Mouse (Mus musculus): ENCODE measurements around the gene Shc4. TPM values are rescaled to one million over a fixed set of nuclear protein-coding genes. Genes with fewer than 3 reads are reported as not detected.

Gene Shc4
- polyA plus RNA-seq, 1 experiment from 2014 or later, result 3.0 TPM

DNA sequence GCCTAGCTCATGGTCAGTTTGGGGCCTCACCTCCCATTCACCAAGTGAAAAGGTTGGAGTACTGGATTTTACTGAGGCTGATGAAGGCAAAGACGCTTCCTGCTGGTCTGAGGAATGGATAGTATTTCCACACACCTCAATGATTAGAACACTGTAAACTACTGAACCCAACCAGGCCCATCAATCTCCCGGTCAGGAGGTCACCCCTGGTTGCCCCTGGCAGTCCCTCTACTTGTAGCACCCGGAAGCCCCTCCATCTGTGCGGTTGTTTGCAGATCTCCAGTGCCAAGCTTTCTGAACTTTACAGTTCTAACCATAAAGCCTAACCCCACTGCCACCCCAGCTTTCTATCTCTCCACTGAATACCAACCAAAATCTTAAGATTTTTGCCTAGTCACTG, 62.8 kb downstream of the Shc4 start:
- Histone ChIP-seq H3K36me3 (ENCODE audit: control insufficient read depth, insufficient read depth, low read length) (no peaks in the 10 kb centered on the region), H3K4me1 (ENCODE audit: control insufficient read depth, insufficient read depth, low read length) (no peaks in the 10 kb centered on the region), H3K4me3 (ENCODE audit: low read depth, low read length) (no peak overlapping the region; the same call in 1 of the 2 replicates), H3K4me2 (ENCODE audit: low read length) (peak overlapping the region; percentile 48), H3K9ac (ENCODE audit: low read depth, low read length) (peak overlapping the region; percentile 23; the same call in 1 of the 2 replicates), H3K27me3 (ENCODE audit: control insufficient read depth, insufficient read depth, low read depth, low read length) (no peaks in the 10 kb centered on the region), H3K27ac (ENCODE audit: low read length) (no peak overlapping the region), H3K9me3 (replicated peaks; ENCODE audit: control insufficient read depth, low read length, poor library complexity, severe bottlenecking) (no peaks in the 10 kb centered on the region)
- ATAC-seq, result no peak
- WGBS, result 79% methylated on average over 4 of the region's 4 CpGs

GRCm38 (mm10) chr2:125660537-125661130, 63.3 kb downstream of the Shc4 start:
- Histone ChIP-seq H3K4me2 (ENCODE audit: low read length) (peak overlapping the region; percentile 48), H3K36me3 (ENCODE audit: control insufficient read depth, insufficient read depth, low read length) (no peaks in the 10 kb centered on the region), H3K4me1 (ENCODE audit: control insufficient read depth, insufficient read depth, low read length) (no peaks in the 10 kb centered on the region), H3K4me3 (ENCODE audit: low read depth, low read length) (peak overlapping the region; percentile 11), H3K27ac (ENCODE audit: low read length) (no peak overlapping the region), H3K27me3 (ENCODE audit: control insufficient read depth, insufficient read depth, low read depth, low read length) (no peaks in the 10 kb centered on the region), H3K9me3 (replicated peaks; ENCODE audit: control insufficient read depth, low read length, poor library complexity, severe bottlenecking) (no peaks in the 10 kb centered on the region), H3K9ac (ENCODE audit: low read depth, low read length) (peak overlapping the region; percentile 23; the same call in 1 of the 2 replicates)
- 38% methylated on average over 20 of the region's 20 CpGs for WGBS
- ATAC-seq, result peak; percentile 11

GRCm38 (mm10) chr2:125659823-125660536, 64.0 kb downstream of the Shc4 start:
- Histone ChIP-seq H3K9ac (ENCODE audit: low read depth, low read length) (peak overlapping the region; percentile 8; the same call in 1 of the 2 replicates), H3K9me3 (replicated peaks; ENCODE audit: control insufficient read depth, low read length, poor library complexity, severe bottlenecking) (no peaks in the 10 kb centered on the region), H3K36me3 (ENCODE audit: control insufficient read depth, insufficient read depth, low read length) (no peaks in the 10 kb centered on the region), H3K27ac (ENCODE audit: low read length) (no peak overlapping the region), H3K4me3 (ENCODE audit: low read depth, low read length) (peak overlapping the region; percentile 11; the same call in 1 of the 2 replicates), H3K4me1 (ENCODE audit: control insufficient read depth, insufficient read depth, low read length) (no peaks in the 10 kb centered on the region), H3K27me3 (ENCODE audit: control insufficient read depth, insufficient read depth, low read depth, low read length) (no peaks in the 10 kb centered on the region), H3K4me2 (ENCODE audit: low read length) (peak overlapping the region; percentile 48)
- peak; percentile 83 for ATAC-seq
- 18% methylated on average over 10 of the region's 10 CpGs for WGBS

GRCm38 (mm10) chr2:125655391-125655790, 68.6 kb downstream of the Shc4 start:
- no peak overlapping the region for H3K4me3 ChIP-seq (ENCODE audit: low read depth, low read length)
- H3K4me1 ChIP-seq (ENCODE audit: control insufficient read depth, insufficient read depth, low read length), result no peaks in the 10 kb centered on the region
- no peak overlapping the region for H3K27ac ChIP-seq (ENCODE audit: low read length)
- H3K27me3 ChIP-seq (ENCODE audit: control insufficient read depth, insufficient read depth, low read depth, low read length), result no peaks in the 10 kb centered on the region
- no peak overlapping the region for H3K9ac ChIP-seq (ENCODE audit: low read depth, low read length)
- H3K36me3 ChIP-seq (ENCODE audit: control insufficient read depth, insufficient read depth, low read length), result no peaks in the 10 kb centered on the region
- WGBS, result 94% methylated on average over 9 of the region's 9 CpGs
- no peak for ATAC-seq
- H3K9me3 ChIP-seq (replicated peaks; ENCODE audit: control insufficient read depth, low read length, poor library complexity, severe bottlenecking), result no peaks in the 10 kb centered on the region
- no peak overlapping the region for H3K4me2 ChIP-seq (ENCODE audit: low read length)

DNA sequence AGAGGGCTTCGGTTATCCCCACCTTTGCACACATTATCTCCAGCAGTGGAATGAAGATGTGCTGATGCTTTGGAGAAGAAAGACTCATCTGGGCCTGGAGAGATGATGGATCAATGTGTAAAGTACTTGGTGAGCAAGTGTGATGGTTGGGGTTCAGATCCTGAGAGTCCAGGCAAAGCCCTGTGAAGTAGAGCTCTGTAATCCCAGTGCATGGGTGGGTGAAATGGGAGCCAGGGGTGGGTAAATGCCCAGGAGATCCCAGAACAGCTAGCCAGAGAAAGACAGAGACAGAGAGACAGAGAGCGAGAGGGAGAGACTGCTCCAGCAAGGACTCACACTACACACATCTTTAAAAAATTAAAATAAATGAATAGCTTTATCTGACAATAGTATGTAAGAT, 70.7 kb downstream of the Shc4 start:
- Histone ChIP-seq H3K4me2 (ENCODE audit: low read length) (no peak overlapping the region), H3K4me1 (ENCODE audit: control insufficient read depth, insufficient read depth, low read length) (no peaks in the 10 kb centered on the region), H3K36me3 (ENCODE audit: control insufficient read depth, insufficient read depth, low read length) (no peaks in the 10 kb centered on the region), H3K27ac (ENCODE audit: low read length) (no peak overlapping the region), H3K27me3 (ENCODE audit: control insufficient read depth, insufficient read depth, low read depth, low read length) (no peaks in the 10 kb centered on the region), H3K9me3 (replicated peaks; ENCODE audit: control insufficient read depth, low read length, poor library complexity, severe bottlenecking) (no peaks in the 10 kb centered on the region), H3K4me3 (ENCODE audit: low read depth, low read length) (no peak overlapping the region), H3K9ac (ENCODE audit: low read depth, low read length) (no peak overlapping the region)
- WGBS, result 95% methylated on average over 2 of the region's 2 CpGs
- ATAC-seq, result no peak

DNA sequence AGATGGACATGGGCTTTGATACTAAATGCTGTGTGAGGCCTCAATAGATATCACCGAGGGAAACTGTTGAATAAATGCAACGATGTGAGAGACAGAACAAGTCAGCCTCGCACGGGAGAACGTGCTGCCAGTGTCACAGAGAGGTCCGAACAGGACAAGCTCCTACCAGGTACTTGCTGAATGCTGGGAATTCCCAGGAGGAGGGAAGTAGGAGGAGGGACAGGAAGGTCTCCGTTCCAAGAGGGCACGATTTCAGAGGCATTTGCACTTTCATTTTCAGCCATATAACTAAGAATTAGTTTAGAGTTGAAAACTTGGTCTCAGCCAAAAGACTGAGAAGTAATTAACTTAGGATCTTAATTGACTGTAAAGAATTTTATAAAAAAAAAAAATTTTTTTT, 72.4 kb downstream of the Shc4 start:
- WGBS, result 51% methylated on average over 8 of the region's 8 CpGs
- H3K4me3 ChIP-seq (ENCODE audit: low read depth, low read length), result no peak overlapping the region

GRCm38 (mm10) chr2:125650742-125651352, 73.1 kb downstream of the Shc4 start:
- no peaks in the 10 kb centered on the region for H3K27me3 ChIP-seq (ENCODE audit: control insufficient read depth, insufficient read depth, low read depth, low read length)
- H3K4me3 ChIP-seq (ENCODE audit: low read depth, low read length), result no peak overlapping the region
- no peak overlapping the region for H3K27ac ChIP-seq (ENCODE audit: low read length)
- WGBS, result 93% methylated on average over 14 of the region's 14 CpGs
- H3K4me1 ChIP-seq (ENCODE audit: control insufficient read depth, insufficient read depth, low read length), result no peaks in the 10 kb centered on the region
- no peaks in the 10 kb centered on the region for H3K9me3 ChIP-seq (replicated peaks; ENCODE audit: control insufficient read depth, low read length, poor library complexity, severe bottlenecking)
- no peak for ATAC-seq
- no peak overlapping the region for H3K9ac ChIP-seq (ENCODE audit: low read depth, low read length)
- H3K36me3 ChIP-seq (ENCODE audit: control insufficient read depth, insufficient read depth, low read length), result no peaks in the 10 kb centered on the region
- no peak overlapping the region for H3K4me2 ChIP-seq (ENCODE audit: low read length)

More for the DNA sequence above, 72.4 kb downstream of the Shc4 start:
- Histone ChIP-seq H3K9ac (ENCODE audit: low read depth, low read length) (no peak overlapping the region), H3K27me3 (ENCODE audit: control insufficient read depth, insufficient read depth, low read depth, low read length) (no peaks in the 10 kb centered on the region), H3K27ac (ENCODE audit: low read length) (no peak overlapping the region), H3K4me2 (ENCODE audit: low read length) (no peak overlapping the region), H3K9me3 (replicated peaks; ENCODE audit: control insufficient read depth, low read length, poor library complexity, severe bottlenecking) (no peaks in the 10 kb centered on the region), H3K36me3 (ENCODE audit: control insufficient read depth, insufficient read depth, low read length) (no peaks in the 10 kb centered on the region), H3K4me1 (ENCODE audit: control insufficient read depth, insufficient read depth, low read length) (no peaks in the 10 kb centered on the region)
- ATAC-seq, result no peak

DNA sequence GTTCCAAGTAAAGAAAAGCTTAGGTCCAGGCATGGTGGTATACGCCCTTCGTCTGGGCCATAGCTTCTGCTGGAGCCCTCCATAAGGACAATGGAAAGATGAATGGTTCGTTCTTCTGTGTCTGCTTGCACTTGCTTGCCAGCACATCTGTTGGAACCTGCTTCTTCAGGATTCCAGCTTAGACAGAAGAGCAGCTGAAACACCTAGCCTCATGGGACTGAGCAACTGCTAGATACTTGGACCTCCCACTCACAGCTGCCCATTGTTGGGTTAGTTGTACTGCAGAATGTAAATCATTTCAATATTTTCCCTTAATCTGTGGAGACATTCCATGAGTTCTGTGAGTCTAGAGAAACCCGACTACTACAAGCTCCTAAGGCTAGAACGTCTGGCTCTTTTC, 73.9 kb downstream of the Shc4 start:
- H3K9me3 ChIP-seq (replicated peaks; ENCODE audit: control insufficient read depth, low read length, poor library complexity, severe bottlenecking), result no peaks in the 10 kb centered on the region
- H3K27me3 ChIP-seq (ENCODE audit: control insufficient read depth, insufficient read depth, low read depth, low read length), result no peaks in the 10 kb centered on the region
- H3K36me3 ChIP-seq (ENCODE audit: control insufficient read depth, insufficient read depth, low read length), result no peaks in the 10 kb centered on the region
- no peak overlapping the region for H3K4me2 ChIP-seq (ENCODE audit: low read length)
- no peak overlapping the region for H3K27ac ChIP-seq (ENCODE audit: low read length)
- H3K4me1 ChIP-seq (ENCODE audit: control insufficient read depth, insufficient read depth, low read length), result no peaks in the 10 kb centered on the region
- ATAC-seq, result no peak
- H3K4me3 ChIP-seq (ENCODE audit: low read depth, low read length), result no peak overlapping the region
- WGBS, result 86% methylated on average over 5 of the region's 5 CpGs
- H3K9ac ChIP-seq (ENCODE audit: low read depth, low read length), result no peak overlapping the region

DNA sequence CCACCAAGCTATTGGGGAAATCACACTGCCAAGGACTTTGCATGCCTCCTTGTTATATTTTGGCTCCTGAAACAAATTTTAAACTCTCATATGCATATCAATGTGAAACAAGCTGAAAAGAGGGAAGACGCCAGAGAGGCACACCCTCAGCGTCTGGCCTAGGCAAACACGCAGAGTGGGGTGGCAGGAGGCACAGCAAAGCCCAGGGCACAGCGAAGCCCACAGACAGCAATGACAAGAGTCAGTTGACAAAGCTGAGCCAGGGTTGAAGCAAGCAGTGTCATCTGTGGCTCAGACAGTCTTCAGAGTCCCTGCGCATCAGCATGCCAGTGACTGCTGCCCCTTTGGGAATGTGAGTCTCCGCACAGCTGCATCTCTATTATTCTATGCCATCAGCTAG, 79.0 kb downstream of the Shc4 start:
- Histone ChIP-seq H3K4me3 (ENCODE audit: low read depth, low read length) (no peak overlapping the region), H3K9me3 (replicated peaks; ENCODE audit: control insufficient read depth, low read length, poor library complexity, severe bottlenecking) (no peaks in the 10 kb centered on the region), H3K9ac (ENCODE audit: low read depth, low read length) (no peak overlapping the region), H3K36me3 (ENCODE audit: control insufficient read depth, insufficient read depth, low read length) (no peaks in the 10 kb centered on the region), H3K4me1 (ENCODE audit: control insufficient read depth, insufficient read depth, low read length) (no peaks in the 10 kb centered on the region), H3K27me3 (ENCODE audit: control insufficient read depth, insufficient read depth, low read depth, low read length) (no peaks in the 10 kb centered on the region), H3K27ac (ENCODE audit: low read length) (no peak overlapping the region), H3K4me2 (ENCODE audit: low read length) (no peak overlapping the region)
- ATAC-seq, result no peak
- WGBS, result 58% methylated on average over 6 of the region's 6 CpGs

Data from midbrain, embryonic 16.5 days (tissue).